Mouse (Mus musculus) midbrain, embryonic 16.5 days (tissue): ENCODE results near the gene Notch1. TPM values are rescaled to one million over a fixed set of nuclear protein-coding genes. Genes with fewer than 3 reads are reported as not detected.

Experiments
- ATAC-seq: fragments of 200-750 bp; cut with Nextera tagmentation; 2 replicates; pipeline ENCODE4 v1.8.0; 2017; ENCODE audit warnings: moderate TSS enrichment
- H3K27ac ChIP-seq: fragments of 300-500 bp; sonication (generic); 2 replicates; pipeline ENCODE4 v1.5.1; 2014; ENCODE audit warnings: mild to moderate bottlenecking, low read length, mixed read lengths
- H3K27me3 ChIP-seq: fragments of 300-500 bp; sonication (generic); 2 replicates; pipeline ENCODE4 v1.6.1; 2014; ENCODE audit warnings: low read depth, low read length, mixed read lengths; ENCODE audit not compliant: control insufficient read depth, insufficient read depth
- H3K36me3 ChIP-seq: fragments of 300-500 bp; sonication (generic); 2 replicates; pipeline ENCODE4 v1.6.1; 2014; ENCODE audit warnings: mild to moderate bottlenecking, low read length, moderate library complexity, mixed read lengths; ENCODE audit not compliant: control insufficient read depth, insufficient read depth
- H3K4me1 ChIP-seq: fragments of 300-500 bp; sonication (generic); 2 replicates; pipeline ENCODE4 v1.6.1; 2014; ENCODE audit warnings: mild to moderate bottlenecking, low read length, mixed read lengths; ENCODE audit not compliant: control insufficient read depth, insufficient read depth
- H3K4me2 ChIP-seq: fragments of 300-500 bp; sonication (generic); 2 replicates; pipeline ENCODE4 v1.6.1; 2014; ENCODE audit warnings: mild to moderate bottlenecking, low read length, mixed read lengths
- H3K4me3 ChIP-seq: fragments of 300-500 bp; sonication (generic); 2 replicates; pipeline ENCODE4 v1.5.1; 2014; ENCODE audit warnings: low read depth, mild to moderate bottlenecking, low read length, moderate library complexity, mixed read lengths
- H3K9ac ChIP-seq: fragments of 300-500 bp; sonication (generic); 2 replicates; pipeline ENCODE4 v1.6.1; 2014; ENCODE audit warnings: low read depth, low read length, mixed read lengths
- H3K9me3 ChIP-seq: fragments of 300-500 bp; sonication (generic); replicated peaks from 2 replicates; pipeline ENCODE4 v1.6.1; 2014; ENCODE audit warnings: mild to moderate bottlenecking, low read length, mixed read lengths; ENCODE audit not compliant: control insufficient read depth, poor library complexity, severe bottlenecking
- WGBS: fragments of 180-500 bp; shearing (Covaris S2); extraction: QIAGEN DNeasy Blood & Tissue Kit; methylation state at CpG from one replicate; pipeline ENCODE4 v1.1.7; 2014; 5-methylcytosine and 5-hydroxymethylcytosine counted together
- polyA plus RNA-seq: library from polyadenylated mRNA; unstranded; fragments of >200 nt; fragmentation: Nextera tagmentation; extraction: Ambion mirVana; gene quantifications from 2 replicates; pipeline ENCODE4 v1.2.1, GENCODE M21; 2015

The Notch1 gene
- polyA plus RNA-seq, 1 experiment from 2014 or later, result 10.7 TPM

DNA sequence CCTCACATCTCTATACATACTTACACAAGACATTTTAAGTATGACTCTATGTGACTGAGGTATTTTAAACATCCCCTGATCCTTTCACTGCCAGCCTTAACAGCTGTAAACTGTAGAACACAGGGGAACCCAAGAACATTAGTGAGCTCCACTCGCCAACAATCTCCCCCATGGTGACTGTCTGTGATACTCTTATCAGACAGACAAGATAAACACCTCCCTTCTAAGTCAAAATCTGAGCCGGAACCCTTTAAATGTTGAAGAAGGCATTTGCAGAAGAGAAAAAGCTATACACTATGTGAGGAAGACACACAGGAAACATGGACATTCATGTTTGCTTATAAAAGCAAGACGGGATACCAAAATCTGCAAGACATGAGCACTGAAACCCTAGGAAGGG, 72.6 kb downstream of the Notch1 start:
- no peaks in the 10 kb centered on the region for H3K9me3 ChIP-seq
- H3K4me3 ChIP-seq, result peak overlapping the region; percentile 59
- H3K36me3 ChIP-seq, result peaks cover 23% of the 10 kb centered on the region; the same call in 1 of the 2 replicates
- no peak for ATAC-seq
- no peaks in the 10 kb centered on the region for H3K27me3 ChIP-seq
- H3K4me2 ChIP-seq, result peak overlapping the region; percentile 78
- 57% methylated on average over 3 of the region's 3 CpGs for WGBS
- H3K4me1 ChIP-seq, result peaks cover 31% of the 10 kb centered on the region
- H3K9ac ChIP-seq, result peak overlapping the region; percentile 73
- no peak overlapping the region for H3K27ac ChIP-seq

DNA sequence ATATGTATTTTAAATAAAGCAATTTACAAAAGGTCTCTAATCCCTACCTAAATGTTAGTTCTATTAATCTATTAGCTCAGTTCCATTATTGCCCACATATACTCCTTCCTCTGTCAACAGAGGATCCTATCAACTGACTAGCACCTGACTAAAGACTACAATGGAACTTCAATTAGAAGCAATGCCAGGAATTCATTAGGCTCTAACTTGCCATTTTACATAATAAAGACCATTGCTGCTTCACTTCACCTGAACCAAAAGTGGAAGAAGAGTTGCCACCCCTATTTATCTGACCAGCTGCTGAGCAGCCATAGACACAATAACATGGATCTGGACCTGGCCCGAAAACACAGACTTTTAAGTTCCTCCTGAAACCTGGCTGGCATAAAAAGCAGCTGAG, 73.6 kb downstream of the Notch1 start:
- Histone ChIP-seq H3K36me3 (peaks cover 30% of the 10 kb centered on the region; the same call in 1 of the 2 replicates), H3K27ac (no peak overlapping the region), H3K4me2 (no peak overlapping the region), H3K4me1 (peaks cover 31% of the 10 kb centered on the region), H3K9ac (no peak overlapping the region), H3K27me3 (no peaks in the 10 kb centered on the region), H3K4me3 (no peak overlapping the region), H3K9me3 (no peaks in the 10 kb centered on the region)
- ATAC-seq, result no peak
- 61% methylated on average over 1 of the region's 1 CpGs for WGBS

DNA sequence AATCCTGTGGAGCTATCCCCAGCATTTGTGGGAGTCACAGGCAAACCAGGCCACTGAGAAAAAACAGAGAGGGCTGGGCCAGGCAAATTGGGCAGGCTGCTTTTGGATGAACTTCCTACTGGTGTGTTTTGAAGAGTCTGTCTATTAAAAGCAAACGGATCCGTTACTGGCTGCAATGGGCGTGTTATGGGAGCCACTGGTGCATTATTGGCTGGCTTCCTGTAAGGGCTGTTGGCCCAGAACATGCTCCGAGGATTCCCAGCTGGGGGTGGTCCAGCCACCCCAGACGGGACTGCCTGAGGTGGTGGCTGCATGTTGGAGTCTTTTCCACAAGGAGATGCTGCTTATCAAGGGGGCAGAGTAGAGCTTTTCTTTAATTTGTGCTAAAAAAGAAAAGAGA, 74.8 kb downstream of the Notch1 start:
- no peaks in the 10 kb centered on the region for H3K27me3 ChIP-seq
- peaks cover 28% of the 10 kb centered on the region for H3K4me1 ChIP-seq
- no peak overlapping the region for H3K9ac ChIP-seq
- H3K4me2 ChIP-seq, result no peak overlapping the region
- no peak for ATAC-seq
- H3K4me3 ChIP-seq, result no peak overlapping the region
- no peak overlapping the region for H3K27ac ChIP-seq
- H3K9me3 ChIP-seq, result no peaks in the 10 kb centered on the region
- H3K36me3 ChIP-seq, result peaks cover 30% of the 10 kb centered on the region; the same call in 1 of the 2 replicates
- 83% methylated on average over 5 of the region's 5 CpGs for WGBS

DNA sequence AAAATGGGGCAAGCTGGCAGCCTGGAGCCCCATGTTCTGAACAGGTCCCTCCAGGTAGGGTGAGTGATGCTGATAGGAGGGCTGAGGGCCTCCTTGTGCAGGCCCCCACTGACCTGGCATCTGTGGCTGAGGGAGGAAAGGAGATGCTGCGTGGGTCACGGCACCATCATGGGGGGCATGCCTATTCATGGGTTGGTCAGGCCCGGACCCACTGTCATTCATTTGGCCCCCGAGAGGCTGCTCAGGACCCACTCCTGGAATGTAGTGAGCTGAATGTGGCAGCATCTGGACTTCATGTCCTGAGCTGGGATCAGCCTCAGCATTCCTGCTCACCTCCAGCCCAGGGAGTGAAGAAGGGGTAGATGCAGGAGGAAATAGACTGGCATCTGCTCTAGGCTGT, 75.2 kb downstream of the Notch1 start:
- Histone ChIP-seq H3K9me3 (no peaks in the 10 kb centered on the region), H3K27ac (no peak overlapping the region), H3K27me3 (no peaks in the 10 kb centered on the region), H3K4me1 (peaks cover 23% of the 10 kb centered on the region), H3K4me3 (no peak overlapping the region), H3K36me3 (peaks cover 30% of the 10 kb centered on the region; the same call in 1 of the 2 replicates), H3K9ac (no peak overlapping the region), H3K4me2 (no peak overlapping the region)
- WGBS, result 98% methylated on average over 4 of the region's 4 CpGs
- no peak for ATAC-seq

DNA sequence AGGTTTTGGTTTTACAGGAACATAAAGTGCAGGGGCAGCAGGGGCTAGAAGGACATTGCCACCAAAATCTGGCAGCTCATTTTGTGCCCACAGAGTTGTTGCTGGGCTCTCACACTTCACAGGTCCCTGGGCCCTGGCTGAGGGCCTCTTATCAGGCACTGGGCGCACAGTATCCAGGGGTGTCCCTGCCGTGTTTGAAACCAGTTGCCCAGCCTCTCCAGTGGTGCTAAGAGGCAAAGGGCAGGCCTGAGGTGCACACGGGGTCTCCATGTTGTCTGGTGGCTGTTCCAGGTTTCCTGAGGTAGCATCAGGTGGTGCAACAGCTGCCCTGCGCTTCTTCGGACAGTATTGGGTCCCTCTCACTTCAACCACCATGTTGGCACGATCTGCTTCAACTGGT, 76.8 kb downstream of the Notch1 start:
- H3K4me3 ChIP-seq, result no peak overlapping the region
- no peaks in the 10 kb centered on the region for H3K27me3 ChIP-seq
- H3K9ac ChIP-seq, result no peak overlapping the region
- H3K36me3 ChIP-seq, result peaks cover 36% of the 10 kb centered on the region; the same call in 1 of the 2 replicates
- no peak overlapping the region for H3K4me2 ChIP-seq
- WGBS, result 94% methylated on average over 6 of the region's 6 CpGs
- H3K4me1 ChIP-seq, result peaks cover 23% of the 10 kb centered on the region
- H3K9me3 ChIP-seq, result no peaks in the 10 kb centered on the region
- H3K27ac ChIP-seq, result no peak overlapping the region
- ATAC-seq, result no peak

DNA sequence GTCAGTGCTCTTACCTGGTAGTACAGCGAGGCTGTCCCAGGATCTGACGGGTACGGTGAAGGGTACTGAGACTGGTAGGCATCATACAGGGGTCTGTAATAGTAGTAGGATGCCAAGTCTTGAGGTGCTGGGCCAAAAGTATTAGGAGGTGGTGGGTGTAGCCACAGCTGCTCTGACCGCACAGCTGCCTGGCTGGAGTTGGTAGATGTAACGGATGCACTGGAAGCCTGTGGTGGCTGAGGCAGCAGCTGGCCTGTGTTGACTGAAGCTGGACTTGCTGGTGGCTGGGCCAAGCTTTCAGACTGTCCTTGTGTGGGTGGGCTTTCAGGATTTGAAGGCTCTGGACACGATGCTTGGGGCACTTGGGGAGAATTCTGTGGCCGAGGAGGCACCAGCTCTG, 78.1 kb downstream of the Notch1 start:
- Histone ChIP-seq H3K4me2 (no peak overlapping the region), H3K4me3 (no peak overlapping the region), H3K27me3 (no peaks in the 10 kb centered on the region), H3K9ac (no peak overlapping the region), H3K9me3 (no peaks in the 10 kb centered on the region), H3K36me3 (peaks cover 36% of the 10 kb centered on the region; the same call in 1 of the 2 replicates), H3K27ac (no peak overlapping the region), H3K4me1 (peaks cover 13% of the 10 kb centered on the region)
- ATAC-seq, result no peak
- 92% methylated on average over 7 of the region's 7 CpGs for WGBS

DNA sequence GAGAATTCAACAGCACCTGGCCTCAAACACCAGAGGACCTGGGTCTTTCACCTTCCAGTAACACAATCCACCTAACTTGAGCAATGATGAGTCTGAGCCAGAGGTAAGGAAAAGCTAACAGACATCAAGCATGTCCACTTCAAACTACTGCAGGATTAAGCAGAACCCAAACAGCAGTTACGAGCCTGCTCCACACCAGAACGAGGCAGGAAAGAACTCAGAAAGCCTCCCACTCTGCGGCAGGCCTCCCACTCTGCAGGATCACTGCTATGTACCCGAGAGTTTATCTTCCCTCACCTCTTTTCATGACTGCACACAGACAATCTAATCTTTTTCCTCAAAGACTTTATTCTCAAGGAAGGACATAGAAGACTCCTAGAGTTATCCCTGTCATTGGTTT, 79.2 kb downstream of the Notch1 start:
- no peak for ATAC-seq
- Histone ChIP-seq H3K9ac (no peak overlapping the region), H3K36me3 (peaks cover 40% of the 10 kb centered on the region; the same call in 1 of the 2 replicates), H3K27me3 (no peaks in the 10 kb centered on the region), H3K27ac (no peak overlapping the region), H3K4me2 (no peak overlapping the region), H3K4me1 (peaks cover 6% of the 10 kb centered on the region), H3K9me3 (no peaks in the 10 kb centered on the region), H3K4me3 (no peak overlapping the region)
- 70% methylated on average over 4 of the region's 4 CpGs for WGBS

DNA sequence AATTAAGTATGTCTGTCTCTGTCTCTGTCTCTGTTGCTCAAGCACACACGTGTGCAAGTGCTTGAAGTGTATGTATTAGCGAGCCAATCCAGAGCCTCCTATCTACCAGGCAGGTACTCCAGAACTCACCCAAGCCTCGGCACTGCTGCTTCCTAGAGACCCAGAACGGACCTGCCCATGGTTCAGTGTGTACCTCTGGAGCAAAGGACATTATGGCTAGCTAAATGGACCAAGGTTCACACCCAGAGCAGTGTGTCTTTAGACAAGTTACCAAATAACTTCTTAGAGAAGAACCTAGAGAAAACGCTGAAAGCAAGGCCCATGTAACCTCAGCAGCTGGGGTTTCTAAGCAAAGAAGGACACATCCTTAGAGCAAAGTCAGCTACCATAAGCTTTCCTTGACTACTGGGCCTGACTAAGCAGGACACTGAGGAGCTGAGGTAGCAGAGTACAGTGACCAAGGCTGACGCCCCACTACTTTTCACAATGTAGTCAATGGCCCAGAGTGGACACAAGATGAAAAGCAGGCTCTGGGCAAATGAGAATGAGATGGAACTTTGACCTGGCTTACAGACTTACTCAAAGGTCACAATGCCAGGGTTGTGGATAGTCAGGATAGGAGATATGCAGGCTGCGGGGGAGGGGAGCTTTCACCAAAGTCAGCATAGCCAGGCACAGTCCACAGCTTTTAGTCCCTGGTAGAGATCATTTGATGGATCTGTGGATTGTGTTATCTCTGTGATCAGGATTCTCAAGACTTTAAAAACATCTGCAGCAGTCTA, 81.5 kb downstream of the Notch1 start:
- no peak overlapping the region for H3K4me2 ChIP-seq
- peaks cover 35% of the 10 kb centered on the region for H3K36me3 ChIP-seq
- WGBS, result 94% methylated on average over 7 of the region's 7 CpGs
- no peak overlapping the region for H3K9ac ChIP-seq
- ATAC-seq, result no peak
- H3K4me1 ChIP-seq, result peaks cover 6% of the 10 kb centered on the region
- H3K4me3 ChIP-seq, result no peak overlapping the region
- H3K27ac ChIP-seq, result no peak overlapping the region
- H3K27me3 ChIP-seq, result no peaks in the 10 kb centered on the region
- no peaks in the 10 kb centered on the region for H3K9me3 ChIP-seq

DNA sequence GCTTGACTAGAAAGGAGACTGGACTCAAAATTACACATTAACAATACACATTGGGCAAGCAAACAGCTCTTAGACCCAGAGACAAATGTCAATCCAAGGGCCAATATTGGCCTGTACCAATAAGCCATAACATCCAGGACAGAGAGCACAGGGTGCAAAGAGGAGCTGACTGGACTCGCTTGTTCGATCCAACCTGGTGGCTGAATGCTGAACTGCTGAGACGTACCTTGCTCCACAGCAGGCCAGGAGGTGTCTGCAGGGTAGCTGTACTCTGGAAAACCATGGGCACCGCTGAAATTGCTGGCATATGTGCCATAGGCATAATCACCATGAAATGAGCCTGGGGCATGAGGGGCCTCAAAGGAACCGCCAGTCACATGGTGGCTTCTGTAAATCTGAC, 86.6 kb downstream of the Notch1 start:
- Histone ChIP-seq H3K9ac (no peak overlapping the region), H3K4me2 (no peak overlapping the region), H3K4me1 (no peaks in the 10 kb centered on the region), H3K27me3 (no peaks in the 10 kb centered on the region), H3K9me3 (no peaks in the 10 kb centered on the region), H3K27ac (no peak overlapping the region), H3K36me3 (peaks cover 56% of the 10 kb centered on the region), H3K4me3 (no peak overlapping the region)
- ATAC-seq, result no peak
- 86% methylated on average over 5 of the region's 5 CpGs for WGBS
